Mouse (Mus musculus): Measurements from ENCODE around the gene Olfr1564.
"Not testable (repeated sequence)": the region's sequence is repeated elsewhere in the genome, so short reads cannot be mapped to it uniquely, and the experiment has no call there.

Olfr1564 gene

GRCm38 (mm10) chr17:33221590-33221989 lies at the start of gene Olfr1564:
Gene Olfr1564, minus strand, starts transcription at chr17:33221690.
- DNase-seq (ENCODE audit: low read depth) = no peak

- no peak for DNase-seq (ENCODE audit: low read depth)
Observed at GRCm38 (mm10) chr17:33268907-33269306, 47.4 kb upstream of the Olfr1564 start.

- DNase-seq (ENCODE audit: low read depth) = no peak
Observed at GRCm38 (mm10) chr17:33264376-33264775, 42.9 kb upstream of the Olfr1564 start, which contains the start of gene Olfr63. Gene Olfr63, plus strand, starts transcription at chr17:33264676.

- not testable (repeated sequence) for DNase-seq (ENCODE audit: low read depth)
Observed at GRCm38 (mm10) chr17:33255319-33255657, 33.8 kb upstream of the Olfr1564 start.

- not testable (repeated sequence) for DNase-seq (ENCODE audit: low read depth)
Observed at GRCm38 (mm10) chr17:33254530-33255318, 33.2 kb upstream of the Olfr1564 start, which contains the start of gene Zfp955a. Gene Zfp955a, minus strand, starts transcription at chr17:33255145.

- not testable (repeated sequence) for DNase-seq (ENCODE audit: low read depth)
Observed at GRCm38 (mm10) chr17:33236646-33237045, 15.2 kb upstream of the Olfr1564 start.

- not testable (repeated sequence) for DNase-seq (ENCODE audit: low read depth)
Observed at GRCm38 (mm10) chr17:33191002-33191401, 30.5 kb downstream of the Olfr1564 start, which contains the start of gene Olfr239. Gene Olfr239, plus strand, starts transcription at chr17:33191302.

- not testable (repeated sequence) for DNase-seq (ENCODE audit: low read depth)
Observed at GRCm38 (mm10) chr17:33168147-33168546, 53.3 kb downstream of the Olfr1564 start, which contains the start of gene Olfr55. Gene Olfr55, plus strand, starts transcription at chr17:33168447.
